Mouse (Mus musculus) cerebral cortex, adult 2 months (tissue): Measurements from ENCODE around the gene Moap1.

Experiments
- WGBS: fragments of 180-500 bp; shearing (Covaris S2); methylation state at CpG from one replicate; pipeline ENCODE4 v1.1.7; 2018; 5-methylcytosine and 5-hydroxymethylcytosine counted together

Moap1 gene

DNA sequence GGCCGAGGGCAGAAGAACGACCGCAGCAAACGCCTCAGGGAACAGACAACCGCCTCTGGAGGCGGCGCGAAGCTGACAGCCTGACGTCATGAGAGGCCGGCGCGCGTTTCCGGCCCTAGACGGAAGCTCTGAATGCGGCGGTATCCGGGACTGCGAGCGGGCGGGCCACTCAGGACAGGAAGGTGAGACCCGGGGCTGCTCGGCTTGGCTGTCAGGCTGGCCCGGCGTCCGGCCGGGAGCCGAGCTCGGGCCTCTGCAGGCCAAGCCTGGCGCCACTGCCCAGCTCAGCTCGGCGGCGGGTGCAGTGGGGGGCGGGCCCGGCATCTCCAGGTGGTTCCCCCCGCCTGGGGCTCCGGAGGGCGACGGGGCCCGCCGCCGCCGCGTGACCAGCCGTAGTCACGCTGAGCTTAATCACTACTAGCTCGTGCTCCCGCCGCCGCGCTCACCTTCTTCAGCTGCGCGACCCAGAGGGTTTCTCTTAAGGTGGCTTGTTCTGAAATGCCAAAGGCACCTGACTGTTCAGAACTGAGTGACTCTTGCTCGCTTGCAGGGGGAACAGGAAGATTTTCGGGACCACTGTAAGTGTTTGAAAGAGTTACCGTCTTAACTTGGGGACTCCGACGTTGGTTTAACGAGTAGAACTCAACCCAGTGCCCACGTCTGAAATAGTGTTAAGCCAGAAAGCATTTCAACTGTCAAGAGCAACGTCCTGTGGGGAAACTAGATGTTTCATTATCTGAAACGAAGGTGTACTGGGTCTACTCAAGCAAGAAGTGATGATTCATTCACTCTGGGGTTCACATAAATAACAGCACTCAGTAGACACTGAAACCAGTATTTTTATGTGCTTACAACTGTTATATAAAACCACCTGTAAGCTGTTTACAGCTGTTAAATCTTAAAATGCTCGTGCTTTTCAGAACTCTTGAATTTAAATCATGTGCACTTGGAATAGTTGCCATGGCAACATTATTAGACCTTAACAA lies at the start of gene Moap1, which contains the start of gene Tmem251:
TSS of gene Moap1 (minus strand) at position 73 of the 986 bp plus-strand sequence.
TSS of gene Tmem251 (plus strand) at position 174 of the 986 bp plus-strand sequence.
- under 1% methylated on average over 61 of the region's 63 CpGs for WGBS

DNA sequence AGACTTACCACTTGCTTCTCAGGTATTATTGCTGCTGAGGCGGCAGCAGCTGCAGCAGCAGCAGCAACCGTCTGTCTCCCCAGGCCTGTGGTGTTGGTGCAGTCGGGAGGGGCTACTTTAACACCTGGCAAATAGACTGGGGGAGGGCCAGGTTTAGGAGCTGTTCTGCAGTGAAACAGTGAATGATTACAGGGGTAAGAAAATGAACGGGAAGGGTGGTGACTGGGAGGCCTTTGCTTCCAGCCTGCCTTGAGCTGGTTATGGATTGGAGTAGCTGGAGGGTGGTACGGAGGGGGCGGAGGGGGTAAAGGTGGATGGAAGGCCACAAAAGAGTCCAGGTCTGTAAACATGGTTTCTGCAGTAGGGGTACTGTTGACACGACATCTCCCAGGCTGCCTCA lies 44.5 kb upstream of the Moap1 start:
- 90% methylated on average over 7 of the region's 7 CpGs for WGBS

DNA sequence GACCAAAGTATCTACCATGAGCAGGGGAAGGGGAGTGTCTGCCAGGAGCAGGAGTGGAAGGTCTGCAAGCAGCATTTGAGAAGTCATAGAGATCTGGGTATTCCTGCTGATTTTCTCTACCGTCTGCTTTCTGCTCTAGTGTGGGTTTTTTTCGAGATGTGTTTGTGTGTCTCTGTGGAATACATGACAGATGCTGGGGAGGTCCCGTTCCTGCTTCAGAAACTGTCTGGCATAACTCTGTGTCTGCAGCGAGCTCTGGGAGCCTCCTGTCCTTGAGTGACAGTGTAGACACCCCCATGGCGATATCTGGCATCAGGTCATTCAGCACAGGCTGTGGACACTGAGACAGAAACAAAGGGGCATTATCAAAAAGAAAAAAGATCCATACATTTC lies 42.1 kb upstream of the Moap1 start:
- WGBS, result 38% methylated on average over 5 of the region's 5 CpGs

DNA sequence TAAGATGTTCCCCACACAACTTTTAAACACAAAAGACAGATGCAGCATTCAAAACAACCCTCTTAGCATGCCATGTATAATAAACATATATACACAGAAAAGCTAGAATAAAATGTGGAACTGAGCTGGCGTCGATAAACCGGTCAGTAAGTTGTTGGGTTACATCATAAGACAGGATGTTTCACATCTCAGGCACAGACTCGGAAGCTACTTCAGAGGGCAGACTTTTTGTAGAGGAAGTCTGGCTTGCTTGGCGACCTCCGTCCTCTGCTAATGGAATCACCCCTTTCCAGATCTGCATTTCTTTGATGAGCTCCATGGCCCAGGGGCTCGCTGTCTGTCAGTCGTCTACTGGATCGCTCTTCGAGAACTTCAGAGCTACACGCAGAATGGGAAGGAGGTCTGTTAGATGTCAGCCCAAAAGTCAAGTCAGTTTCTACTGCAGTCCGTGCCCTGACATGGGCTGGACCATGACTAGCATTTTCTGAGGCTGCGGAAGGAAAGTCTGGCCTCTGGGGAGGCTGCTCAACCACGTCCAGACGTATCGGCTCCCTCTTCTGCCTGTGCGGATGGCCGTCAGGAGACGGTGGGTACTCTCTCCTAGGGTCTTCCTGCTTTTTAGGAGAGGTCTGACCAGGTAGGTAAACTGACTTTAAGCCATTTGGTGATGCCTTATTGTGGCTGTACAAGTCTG lies 41.6 kb upstream of the Moap1 start:
- WGBS, result 84% methylated on average over 19 of the region's 19 CpGs

DNA sequence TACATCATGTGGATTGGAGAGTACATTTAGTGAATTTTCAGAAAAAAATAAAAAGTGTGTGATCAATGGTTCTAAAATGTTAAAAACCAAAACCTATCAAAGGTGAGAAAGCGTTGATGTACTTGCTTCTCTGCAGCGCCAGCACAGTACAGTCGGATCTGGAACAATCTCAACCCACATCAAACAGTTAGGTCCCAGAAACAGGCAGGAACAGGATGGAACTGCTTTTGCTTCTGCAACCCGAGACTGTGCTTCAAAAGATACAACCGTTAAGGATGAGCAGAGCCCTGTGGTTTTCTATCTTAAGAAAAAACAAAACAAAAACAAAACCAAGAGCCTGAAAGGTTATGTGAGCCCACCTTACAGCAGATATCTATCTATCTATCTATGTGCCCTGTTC lies 39.4 kb upstream of the Moap1 start:
- WGBS, result 77% methylated on average over 5 of the region's 5 CpGs

DNA sequence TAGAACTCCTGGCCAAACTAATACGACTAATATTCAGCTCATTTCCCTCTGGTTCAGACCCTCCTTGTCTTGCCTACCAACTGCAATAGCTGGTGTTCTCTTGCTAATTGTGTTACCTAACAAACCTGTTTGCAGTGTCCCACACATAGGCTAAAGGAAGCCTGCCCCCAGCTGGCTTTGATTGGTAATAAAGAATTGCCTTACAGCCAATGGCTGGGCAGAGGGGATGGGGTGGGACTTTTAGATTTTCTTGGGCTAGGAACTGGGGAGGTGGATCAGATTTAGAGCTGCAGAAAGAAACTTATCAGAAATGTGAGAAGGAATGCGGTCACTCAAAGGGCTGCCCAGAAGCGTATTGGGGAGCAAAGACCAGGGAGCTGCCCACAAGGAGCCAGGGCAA lies 36.0 kb upstream of the Moap1 start:
- 76% methylated on average over 3 of the region's 3 CpGs for WGBS

DNA sequence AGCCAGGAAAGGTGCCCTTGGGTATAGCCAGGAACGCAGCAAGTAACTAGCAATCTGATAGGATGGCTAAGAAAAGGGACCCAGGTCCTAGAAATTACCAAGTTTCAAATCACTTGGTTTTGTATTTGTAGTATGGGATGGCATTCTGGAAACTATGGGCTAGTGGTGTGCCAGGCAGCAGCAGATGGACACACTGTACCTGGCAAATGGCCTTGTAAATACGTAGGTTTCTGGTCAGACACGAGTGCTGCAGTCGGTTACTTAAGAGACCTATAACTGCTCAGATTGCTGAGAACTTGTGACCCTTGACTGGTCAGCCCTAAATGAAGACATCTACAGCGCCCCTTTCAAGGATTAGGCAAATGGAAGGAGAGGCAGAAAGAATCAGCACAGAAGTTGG lies 34.7 kb upstream of the Moap1 start:
- WGBS, result 76% methylated on average over 5 of the region's 5 CpGs

DNA sequence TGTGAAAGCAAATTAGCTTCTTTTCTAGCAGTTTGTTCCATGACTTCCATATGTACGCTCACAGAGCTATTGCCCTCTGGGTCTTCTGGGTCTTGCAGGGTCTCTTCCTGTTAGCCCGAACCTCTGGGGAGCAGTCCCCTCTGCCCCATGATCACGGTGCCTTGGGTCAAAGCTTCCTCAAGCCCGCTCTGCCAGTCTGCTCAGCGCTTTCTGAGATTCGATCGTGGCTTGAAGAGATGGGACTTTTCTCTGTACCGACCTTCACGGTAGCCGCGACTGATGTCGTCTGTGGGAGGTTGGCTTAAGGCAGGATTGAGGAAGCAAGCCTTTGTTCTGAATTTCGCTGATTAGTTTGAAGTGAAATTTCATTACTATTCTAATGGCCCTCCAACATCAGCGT lies 32.6 kb upstream of the Moap1 start:
- WGBS, result 88% methylated on average over 14 of the region's 14 CpGs

DNA sequence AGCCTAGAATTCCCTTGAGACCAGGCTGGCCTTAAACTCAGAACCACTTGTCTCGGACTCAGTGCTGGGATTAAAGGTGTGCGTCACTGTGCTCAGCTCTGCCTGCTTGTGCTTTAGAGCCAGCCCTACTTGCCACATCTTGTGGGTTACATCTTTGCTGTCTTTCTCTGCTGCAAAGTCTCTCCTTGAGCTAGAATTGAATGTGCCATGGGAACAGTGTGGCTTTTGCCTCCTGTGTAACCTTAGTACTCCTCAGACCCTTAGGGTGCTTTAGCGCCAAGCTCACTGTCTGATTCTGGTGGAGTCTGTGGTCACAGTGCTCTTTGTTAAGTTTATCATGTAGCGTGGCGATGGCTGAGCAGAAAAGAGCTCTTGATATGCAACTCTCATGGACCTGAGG lies 29.2 kb upstream of the Moap1 start:
- 96% methylated on average over 5 of the region's 5 CpGs for WGBS

DNA sequence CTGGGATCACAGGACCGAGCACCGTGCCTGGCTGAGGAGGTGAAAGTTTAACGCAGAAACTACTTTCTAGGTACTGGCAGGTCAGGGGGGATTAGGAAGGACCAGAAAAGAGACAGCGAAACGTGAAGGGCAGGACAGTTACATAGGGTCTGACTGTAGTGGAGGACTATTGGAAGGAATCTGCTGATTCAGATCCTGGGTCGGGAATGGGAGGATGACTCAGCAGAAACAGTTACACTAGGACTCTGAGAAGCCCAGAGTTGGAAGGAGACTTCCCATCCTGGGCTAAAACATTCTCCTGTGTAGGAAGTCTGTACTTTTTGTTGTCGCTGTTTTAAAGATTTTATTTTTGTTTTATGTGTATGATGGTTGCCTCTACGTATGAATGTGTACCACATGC lies 28.1 kb upstream of the Moap1 start:
- WGBS, result 93% methylated on average over 8 of the region's 8 CpGs

DNA sequence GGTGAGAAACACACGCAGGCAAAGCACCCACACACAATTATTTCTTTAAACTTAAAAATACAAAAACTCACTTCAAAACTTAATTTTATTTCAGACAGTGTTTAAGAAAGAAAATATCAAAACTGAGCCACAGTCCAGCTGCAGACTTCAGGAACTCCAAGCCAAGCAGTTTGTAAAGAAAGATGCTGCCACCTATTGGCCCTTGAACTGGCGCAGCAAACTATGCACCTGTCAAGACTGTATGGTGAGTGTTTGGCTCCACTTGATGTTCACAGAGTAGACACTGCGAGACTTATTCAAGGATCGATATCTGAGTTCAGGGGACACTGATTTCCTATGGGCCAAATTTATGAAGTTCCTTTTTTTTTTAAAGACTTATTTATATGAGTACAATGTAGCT lies 25.5 kb upstream of the Moap1 start:
- WGBS, result 92% methylated on average over 4 of the region's 4 CpGs

DNA sequence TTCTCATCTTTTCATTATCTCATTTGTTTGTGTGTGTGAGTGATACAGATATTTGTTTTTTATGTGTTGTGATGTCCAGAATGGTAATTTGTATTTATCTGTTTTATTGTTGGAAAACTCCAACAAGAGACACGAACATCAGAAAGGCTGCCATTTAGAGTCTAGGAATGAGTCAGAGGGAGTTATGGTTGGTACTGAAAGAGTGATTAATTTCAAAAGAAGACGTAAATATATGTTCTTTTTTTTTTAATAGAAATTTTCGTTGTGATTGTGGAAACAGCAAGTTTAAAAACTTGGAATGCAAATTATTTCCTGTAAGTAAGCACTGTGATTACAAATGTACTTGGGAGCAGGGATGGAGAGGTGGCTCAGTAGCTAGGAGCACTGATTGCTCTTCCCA lies 18.2 kb upstream of the Moap1 start:
- 71% methylated on average over 3 of the region's 3 CpGs for WGBS

DNA sequence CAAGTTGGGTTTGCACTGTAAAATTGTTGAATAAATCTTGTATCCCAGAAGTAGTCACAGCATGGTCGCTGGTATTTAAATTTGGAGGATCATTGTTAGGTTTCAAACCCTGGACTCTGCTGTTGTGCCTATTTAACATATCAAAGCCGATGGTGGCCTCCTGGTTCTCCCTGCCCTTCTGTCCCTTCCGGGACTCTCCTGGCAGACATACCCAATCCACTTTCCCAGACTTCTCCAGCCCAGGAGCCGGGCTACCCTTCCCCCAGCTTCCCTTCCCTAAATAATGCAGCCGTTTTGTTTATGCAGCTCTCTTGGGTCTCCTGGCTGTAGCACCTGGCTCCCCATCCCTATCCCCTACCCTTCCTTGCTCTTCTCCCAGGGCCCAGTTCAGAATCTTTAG lies 15.5 kb upstream of the Moap1 start:
- 4% methylated on average over 5 of the region's 5 CpGs for WGBS

DNA sequence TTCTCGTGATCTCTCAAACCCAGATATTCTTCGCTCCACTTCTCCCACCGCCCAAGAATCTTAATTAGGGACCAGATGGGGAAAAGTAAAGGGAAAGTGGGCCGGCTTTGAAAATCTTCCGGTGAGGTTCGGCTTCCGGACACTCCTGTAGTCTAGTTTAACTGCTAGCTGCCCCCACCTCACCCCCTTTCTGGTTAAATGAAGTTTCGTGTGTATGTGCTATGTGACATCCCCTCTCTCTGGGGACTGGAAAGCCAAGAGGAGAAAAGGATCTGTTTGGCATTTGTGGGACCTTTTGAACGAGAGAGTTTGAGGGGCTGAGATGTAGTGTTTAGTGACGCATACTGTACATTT lies 14.9 kb upstream of the Moap1 start, which contains the start of gene Gm20604:
TSS of gene Gm20604 (minus strand) at position 270 of the 354 bp plus-strand sequence.
- under 1% methylated on average over 10 of the region's 10 CpGs for WGBS

DNA sequence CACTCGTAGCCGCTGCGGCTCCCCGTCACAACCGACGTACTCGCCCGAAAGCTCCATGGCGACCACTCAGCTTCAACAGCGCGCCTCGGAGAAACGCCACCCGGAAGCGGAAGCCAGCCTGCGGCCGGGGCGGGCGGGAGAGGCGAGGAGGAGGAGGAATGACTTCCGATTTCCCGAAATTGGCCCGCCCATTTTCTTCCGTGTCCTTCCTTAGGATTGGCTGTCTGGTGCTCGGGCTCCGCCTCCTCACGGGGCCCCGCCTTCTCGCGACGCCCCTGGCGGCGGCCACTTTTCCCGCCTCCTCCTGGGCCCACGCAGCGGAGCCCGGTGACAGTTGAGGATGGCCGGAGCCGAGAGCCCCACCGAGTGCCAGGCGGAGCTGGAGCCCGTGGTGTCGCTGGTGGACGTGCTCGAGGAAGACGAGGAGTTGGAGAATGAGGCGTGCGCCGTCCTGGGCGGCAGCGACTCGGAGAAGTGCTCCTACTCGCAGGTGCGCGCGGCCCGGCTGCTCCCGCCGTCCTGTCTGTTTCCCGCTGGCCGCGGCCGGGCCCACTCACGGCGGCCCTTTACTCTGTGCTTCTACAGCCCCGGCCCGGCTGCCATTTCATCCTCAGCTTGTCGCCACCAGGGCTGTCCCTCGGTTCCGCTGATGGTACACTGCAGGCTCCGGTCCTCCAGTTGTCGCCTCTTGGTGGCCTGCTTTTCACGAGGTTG lies 14.4 kb upstream of the Moap1 start, which contains the start of the genes Gm28051, Gon7 and Ubr7:
TSS of gene Gm28051 (minus strand) at position 77 of the 714 bp plus-strand sequence.
TSS of gene Gon7 (minus strand) at position 115 of the 714 bp plus-strand sequence.
TSS of gene Ubr7 (plus strand) at position 279 of the 714 bp plus-strand sequence.
- under 1% methylated on average over 73 of the region's 73 CpGs for WGBS

DNA sequence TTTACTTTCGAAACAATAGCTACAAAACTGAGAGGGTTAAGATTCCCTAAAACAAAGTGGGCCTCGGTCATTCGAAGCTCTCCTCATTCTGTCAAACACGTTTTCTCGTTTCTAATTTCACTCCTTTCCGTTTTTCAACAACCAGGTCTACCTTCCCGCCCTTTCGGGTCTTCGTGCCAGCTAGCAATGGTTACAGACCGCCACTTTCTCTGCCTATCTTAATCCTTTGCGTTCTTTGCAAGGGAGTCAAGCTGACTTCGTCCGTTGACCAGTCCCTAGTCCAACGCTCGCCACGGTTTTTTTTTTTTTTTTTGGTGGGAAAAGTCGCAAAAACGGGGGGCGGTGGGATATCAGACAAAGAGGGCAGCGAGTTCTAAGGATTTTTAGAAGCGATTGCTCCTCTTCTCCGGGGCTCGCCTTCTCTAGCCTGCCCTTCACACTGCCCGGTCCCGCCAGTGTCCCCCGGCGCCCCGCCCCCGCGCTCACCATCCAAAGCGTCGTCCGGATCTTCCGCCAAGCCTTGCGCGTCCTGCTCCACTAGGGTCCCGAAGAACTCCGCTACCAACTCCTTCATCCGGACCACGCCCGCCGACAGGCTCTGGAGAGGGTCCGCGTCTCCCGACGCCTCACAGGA lies 13.7 kb upstream of the Moap1 start:
- 2% methylated on average over 46 of the region's 46 CpGs for WGBS

DNA sequence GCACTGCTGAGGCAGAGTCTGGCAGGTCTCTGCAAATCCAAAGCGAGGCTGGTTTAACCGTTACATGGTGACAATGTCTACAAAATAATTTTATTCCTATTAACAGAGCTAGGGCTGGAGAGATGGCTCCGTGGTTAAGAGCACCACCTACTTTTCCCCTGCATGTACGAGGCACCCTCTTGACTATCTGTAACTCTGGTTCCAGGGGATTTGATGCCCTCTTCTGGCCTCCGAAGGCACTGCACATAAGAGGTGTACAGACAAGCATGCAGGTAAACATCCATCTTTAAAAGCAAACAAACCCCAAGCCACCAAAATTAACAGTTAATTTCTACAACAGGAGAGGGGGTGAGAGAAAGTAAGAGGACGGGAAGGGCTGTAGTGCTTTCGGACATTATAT lies 12.8 kb upstream of the Moap1 start:
- 80% methylated on average over 7 of the region's 7 CpGs for WGBS

DNA sequence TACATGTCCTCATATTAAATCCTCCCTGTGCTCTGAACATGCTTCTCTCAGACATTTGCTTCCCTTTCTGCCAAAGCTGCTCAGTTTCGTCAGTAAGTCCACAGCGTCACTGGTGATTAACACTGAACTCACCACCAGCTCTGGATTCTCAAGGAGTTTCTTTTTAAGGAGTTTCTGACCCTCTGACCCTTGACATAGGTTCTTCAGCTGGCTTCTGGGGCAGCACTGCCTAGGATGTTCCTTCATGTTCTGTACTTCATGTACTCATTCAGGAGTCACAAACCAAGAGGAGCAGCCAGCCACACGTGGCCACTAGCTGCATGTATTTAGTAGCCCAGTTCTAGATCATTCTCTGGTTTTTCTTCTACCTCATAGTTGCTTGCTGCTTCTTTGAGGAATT lies 4.8 kb upstream of the Moap1 start:
- 63% methylated on average over 3 of the region's 3 CpGs for WGBS

DNA sequence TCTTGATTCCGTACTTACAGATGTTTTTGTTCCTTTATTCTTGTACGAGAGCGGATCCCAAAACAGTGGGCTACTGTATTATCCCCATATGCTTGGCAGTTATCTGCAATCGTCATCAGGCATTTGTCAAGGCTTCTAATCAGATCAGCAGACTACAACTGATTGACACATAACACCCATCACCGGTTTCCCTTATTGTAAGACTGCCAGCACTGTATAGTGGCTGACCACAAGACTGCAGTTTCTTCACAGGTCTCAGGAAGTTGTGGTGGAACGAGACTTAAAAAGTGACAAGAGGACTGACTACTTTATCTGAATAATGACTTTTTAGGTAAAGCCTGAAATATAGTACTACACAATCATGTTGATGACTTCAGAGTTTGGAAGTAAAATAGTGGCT lies 1.4 kb upstream of the Moap1 start:
- 36% methylated on average over 6 of the region's 6 CpGs for WGBS

DNA sequence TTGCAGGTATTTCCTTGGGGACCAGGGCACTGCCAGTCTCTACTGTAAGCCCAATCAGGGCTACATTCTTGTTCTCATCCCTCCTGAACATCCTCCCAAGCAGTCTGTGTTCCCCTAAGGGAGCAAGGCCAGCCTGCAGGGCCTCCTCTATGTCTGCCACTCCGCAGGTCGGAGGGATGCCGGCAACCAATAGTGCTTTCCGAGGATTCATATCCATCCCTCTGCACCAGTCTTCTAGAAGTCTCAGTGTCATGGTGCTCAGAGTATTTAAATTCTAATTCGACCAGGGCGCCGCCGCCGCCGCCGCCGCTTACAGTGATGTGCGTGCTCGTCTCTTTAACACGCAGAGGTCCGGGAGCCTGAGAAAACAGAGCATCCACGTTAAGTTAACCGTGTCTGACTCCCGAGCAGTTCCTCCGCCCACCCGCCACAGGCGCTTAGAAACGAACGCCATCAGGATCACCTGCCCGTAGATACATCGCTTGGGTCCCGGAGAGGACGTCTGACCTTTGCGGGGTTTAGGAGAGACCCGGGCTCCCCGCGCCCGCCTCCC lies 349 bp downstream of the Moap1 start:
- WGBS, result under 1% methylated on average over 33 of the region's 33 CpGs

DNA sequence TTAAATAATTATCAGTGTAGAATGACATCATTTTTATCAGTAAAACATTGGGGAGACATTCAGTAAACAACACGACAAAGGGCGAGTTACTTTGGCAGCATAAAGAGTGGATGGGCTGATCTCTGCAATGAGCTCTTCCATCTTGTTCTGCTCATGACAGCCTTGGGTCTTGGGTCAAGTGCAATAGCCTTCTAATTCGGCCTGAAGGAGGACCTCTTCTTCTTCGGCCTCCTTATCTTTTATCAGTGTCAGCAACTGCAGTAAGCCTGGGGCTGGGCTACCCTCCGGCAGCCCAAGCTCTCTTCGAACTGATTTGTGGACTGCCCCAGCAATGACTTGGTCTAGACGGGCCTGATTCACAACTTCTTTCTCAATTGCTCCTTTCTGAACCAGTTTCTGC lies 1.4 kb downstream of the Moap1 start:
- WGBS, result 88% methylated on average over 7 of the region's 7 CpGs
